Mouse (Mus musculus) megakaryocyte-erythroid progenitor cell, adult 5-6 weeks (primary cell): ENCODE measurements at regions not wholly inside any gene's neighbourhood (a gene's known extent, or its start where the extent isn't known, plus 50 kb on each side); places are given as distances from the start of the nearest gene placed in this dataset.
"Not testable (repeated sequence)": the region's sequence is repeated elsewhere in the genome, so short reads cannot be mapped to it uniquely, and the experiment has no call there.

Experiments used
- ATAC-seq: replicated peaks from 2 replicates; pipeline ENCODE4 v1.8.0; 2016; ENCODE audit warnings: mild to moderate bottlenecking, inconsistent platforms; ENCODE audit not compliant: severe bottlenecking, poor library complexity, low FRiP score, low TSS enrichment

DNA sequence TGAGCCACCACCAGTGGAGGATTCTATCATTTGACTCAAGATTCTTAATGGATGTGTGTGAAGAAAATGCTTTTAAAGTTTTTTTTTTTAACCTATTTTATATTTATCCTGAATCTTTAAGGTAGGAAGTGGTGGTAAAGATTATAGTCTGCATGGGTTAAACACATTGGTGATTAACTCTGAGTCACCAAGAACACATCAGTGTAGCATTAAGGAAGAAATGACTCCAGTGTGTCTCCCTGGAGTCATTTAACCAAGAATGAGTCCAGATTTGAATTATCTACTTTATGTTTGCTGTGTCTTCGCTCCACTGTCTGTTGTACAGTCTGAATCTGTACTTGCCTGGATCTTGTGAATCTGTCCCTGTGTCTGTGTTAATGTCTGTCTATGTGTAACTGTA, 132.2 kb downstream of the Kcnrg start:
- ATAC-seq = no peak

DNA sequence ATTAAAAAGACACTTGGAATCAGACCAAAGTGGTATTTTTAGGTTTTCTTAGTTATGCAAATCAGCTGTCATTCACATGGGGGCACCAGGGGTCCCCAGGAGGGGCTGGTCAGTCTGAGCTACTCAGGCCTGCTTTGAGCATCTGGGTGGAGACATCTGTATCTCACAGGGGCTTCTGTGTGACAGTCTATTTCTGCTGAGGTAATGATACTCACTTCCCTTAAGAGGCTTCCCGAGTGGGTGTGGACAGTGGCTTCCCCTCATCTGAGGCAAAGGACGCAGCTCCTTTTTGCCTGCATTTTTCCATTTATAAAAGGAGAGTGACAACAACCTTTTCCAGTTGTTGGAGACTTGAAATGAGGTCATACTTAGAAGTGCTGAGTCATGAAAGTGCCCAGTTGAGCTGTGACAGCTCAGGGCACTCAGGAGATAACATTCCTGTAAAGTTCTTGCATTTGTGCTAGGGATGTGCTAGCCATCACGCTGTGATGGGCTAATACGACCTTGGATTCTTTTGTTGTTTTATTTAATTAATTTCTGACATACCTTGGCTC, 136.7 kb downstream of the Kcnrg start:
- peak; percentile 44; the same call in 1 of the 2 replicates for ATAC-seq

DNA sequence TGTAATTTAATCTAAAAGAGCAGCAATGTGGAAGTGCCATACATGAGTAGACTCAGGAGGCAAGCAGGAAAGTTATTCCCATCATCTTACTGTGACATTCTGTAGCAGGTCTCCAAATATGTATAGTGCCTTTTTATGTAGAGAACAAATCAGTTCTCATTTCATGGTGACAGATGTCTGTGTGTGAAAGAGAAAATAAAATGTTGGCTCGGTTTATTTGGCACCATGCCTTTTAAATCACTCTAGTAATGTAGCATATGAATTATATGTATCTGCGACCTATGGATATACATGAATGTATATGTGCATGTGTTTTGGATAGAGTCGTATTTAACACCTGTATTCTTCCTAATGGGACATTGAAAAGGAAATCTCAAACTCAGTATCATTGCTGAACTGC, 146.2 kb downstream of the Kcnrg start:
- no peak for ATAC-seq

DNA sequence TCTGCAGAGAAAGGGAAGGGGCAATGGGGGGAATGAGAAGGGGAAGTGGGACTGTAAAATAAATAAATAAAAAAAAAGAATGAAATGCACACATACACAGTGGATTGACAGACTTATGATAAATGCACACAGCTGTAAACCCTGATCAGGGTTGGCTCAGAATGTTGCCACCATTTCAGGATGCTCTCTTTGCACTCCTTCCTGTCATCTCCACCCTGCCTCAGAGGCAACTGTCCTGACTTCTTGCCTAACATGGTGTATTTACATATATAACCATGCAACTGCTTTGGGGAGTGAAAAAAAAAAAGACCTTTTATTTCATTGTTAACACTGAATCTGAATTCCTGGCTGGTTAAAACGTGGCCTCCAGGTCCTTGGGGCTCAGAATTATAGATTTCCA, 149.4 kb downstream of the Kcnrg start:
- 0 out of 2 replicates have a peak, but pooled peaks have one; percentile 18 for ATAC-seq

DNA sequence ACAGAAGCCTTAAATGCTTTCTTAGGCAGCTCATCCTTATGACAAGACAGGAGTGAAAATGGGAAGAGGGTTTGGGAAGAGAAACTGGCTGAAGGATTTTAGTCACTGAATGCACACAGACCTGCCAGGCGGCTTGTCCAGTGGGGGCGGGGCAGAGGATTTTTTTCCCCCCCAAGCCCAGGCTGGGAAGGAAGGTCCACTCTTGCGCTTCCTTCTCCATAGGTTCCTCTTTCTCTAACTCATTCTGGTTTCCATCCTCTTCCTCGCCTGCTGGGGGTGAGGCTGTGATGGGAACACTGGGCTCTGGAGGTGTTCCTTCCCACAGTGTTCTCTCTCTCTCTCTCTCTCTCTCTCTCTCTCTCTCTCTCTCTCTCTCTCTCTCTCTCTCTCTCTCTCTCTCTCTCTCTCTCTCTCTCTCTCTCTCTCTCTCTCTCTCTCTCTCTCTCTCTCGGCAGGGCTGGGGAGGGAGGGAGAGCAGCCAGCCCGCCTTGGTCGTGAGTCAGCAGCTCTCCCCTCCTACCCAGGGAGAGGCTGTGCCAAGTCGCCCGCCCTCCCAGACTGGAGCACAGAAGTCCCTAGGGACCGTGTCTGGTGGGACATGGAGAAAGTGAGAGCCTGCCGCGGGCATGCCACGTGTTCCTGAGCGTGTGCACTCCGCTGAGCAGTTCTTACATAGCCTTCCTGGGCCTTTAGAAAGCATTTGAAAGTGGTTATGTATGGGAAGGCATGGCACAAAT, 150.0 kb downstream of the Kcnrg start:
- peak; percentile 73 for ATAC-seq

DNA sequence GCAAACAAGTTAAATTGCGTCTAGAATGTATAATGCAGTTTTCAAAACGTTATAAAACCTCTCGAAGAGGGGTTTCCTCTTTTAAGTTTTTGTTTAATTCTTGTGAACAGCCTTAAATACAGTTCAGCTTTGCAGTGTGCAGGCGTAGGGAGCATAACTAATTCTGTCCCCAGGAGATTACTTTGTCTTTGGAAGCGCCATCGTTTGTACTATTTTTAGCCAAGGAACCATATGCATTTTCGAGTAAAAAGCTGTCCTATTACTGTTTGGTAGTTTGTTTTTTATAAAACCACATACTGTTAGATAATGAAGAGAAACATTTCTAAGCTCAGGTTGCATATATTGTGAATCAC, 150.5 kb downstream of the Kcnrg start:
- no peak for ATAC-seq

DNA sequence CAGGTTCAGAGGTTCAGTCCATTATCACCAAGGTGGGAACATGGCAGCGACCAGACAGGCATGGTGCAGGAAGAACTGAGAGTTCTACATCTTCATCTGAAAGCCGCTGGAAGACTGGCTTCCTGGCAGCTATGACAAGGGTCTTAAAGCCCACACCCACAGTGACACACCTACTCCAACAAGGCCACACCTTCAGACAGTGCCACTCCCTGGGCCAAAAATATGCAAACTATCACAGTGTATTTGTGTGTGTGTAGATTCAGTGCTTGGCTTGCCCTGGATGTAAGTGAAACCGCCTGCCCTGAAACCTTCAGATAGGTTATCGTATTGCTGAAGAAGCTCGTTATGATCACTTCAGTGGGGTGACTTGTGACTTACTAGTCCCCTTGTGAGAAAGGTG, 151.3 kb downstream of the Kcnrg start:
- ATAC-seq = no peak

DNA sequence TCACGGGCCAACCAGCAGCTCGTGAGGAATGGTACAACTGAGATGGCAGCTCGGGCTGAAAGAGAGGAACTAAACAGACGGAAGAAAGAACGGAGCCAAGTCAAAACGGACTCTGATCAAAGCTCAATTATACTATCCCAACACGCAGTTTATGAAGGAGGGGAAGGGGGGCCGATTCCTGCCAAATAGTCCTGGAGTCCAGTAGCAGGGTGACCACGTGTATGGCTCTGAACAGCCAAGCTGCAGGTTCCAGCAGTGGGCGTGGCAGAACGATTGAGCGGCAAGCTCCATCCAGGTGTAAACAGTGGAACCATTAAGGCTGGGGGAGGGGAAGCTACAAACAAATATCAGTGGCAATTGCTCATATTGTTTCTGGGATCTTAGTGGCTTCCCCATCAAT, 152.9 kb downstream of the Kcnrg start:
- not testable (repeated sequence) for ATAC-seq

DNA sequence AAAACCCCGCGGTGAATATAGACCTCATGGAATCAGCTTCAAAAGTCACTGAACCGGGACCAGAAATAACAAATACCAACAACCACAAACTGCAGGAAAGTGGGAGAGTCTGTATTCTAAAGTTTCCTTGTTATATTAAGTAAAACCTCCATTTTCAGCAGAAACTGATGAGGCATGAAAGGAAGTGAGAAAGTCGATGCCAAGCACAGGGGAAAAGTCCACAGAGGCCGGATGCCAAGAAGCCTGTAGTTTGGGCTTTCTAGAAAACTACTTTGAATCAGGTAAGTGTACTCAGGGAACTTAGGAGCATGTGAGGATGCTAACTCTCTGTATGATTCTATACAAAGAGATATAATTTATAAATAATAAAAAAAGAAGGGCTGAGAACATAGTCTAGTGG, 154.8 kb downstream of the Kcnrg start:
- no peak for ATAC-seq

DNA sequence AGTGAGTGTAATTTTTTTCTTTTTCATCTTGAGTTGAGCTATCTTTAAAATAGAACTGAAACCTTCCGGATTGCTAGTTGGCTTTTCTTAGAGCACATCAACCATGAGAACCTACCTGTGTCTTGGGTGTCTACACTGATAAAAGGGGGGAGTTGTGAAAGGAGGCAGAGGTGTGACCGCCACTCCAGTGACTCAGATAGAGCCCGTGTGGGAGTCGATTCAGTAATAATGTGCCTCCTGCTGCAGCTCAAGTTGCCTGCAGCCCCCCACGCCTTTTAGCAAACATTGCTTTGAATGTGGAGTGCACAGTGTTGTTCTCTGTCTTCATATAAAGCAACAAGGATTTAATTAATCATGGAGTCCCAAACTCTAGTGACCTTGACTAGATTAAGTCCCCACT, 162.6 kb downstream of the Kcnrg start:
- ATAC-seq = no peak

DNA sequence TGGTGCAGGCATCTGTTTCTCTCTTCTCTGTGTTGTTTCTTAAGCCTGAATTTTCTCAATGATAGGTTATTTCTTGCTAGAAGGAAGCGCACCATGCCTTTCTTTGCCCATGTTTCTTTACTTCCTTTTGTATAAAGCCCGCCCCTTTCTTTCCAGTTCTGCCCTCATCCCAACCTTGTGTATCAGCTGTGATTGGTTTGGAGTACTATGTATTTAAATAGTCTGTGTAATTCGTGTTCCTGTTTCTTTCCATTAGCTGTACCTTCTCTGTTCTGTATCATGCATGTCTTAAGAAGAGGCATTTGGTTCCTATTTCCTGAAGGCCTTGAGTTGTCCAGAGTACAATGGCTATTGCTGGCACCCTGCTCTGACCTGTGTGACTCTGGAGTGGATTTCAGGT, 166.9 kb downstream of the Kcnrg start:
- ATAC-seq = no peak

DNA sequence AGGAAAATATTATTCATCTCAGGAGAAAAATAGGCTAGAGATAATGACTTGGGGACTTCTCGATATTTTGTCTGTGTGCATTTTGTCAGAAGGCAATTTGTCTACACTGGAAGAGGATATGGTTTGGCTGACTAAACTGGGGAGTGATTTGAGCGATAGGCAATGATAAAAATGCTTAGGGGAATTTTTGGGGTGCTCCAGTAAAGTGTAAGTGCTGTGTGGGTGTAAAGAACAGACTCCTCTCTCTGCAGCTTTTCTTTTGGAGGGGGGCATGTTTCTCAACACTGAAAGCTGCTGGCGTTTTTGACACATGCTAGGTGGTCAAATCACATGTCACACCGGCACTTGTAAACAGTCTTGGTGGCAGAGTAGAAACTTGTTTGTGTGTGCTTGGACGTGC, 171.4 kb downstream of the Kcnrg start:
- ATAC-seq = no peak

DNA sequence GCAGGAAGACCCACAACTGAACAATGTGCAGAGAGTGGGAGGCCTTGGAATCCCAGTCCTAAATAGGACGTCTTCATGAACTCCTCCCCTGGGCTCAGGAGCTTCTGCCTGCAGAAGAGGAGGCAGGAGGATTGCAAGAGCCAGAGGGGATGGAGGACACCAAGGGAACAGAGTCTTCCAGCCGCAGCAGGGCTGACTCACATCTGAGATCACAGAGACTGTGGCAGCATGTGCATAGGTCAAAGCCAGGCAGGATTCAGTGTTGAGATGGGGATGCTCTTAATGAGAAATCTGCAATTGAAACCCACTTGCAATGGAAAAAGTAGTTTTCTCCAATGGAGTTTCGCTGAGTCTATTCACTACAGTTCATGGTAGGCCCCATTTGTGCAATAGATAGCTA, 175.9 kb downstream of the Kcnrg start:
- ATAC-seq = no peak

DNA sequence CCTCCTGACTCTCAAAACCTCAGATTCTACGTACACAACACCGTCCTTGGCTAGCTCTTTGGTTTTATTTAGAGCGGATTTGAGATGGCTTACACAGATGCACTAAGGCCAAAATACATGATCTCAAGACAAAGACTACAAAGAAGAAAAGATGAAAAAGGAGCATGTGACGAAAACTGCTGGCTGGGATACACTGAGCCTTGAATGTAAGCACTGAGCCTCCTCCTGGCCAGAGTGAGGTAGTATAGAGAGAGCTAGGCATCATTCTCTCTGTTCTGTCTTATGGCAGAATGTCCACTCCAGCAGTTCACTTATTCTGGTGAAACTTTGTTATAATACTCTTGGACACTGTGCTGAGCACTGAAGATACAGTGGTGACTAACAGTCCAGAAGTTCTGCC, 177.4 kb downstream of the Kcnrg start:
- no peak for ATAC-seq

DNA sequence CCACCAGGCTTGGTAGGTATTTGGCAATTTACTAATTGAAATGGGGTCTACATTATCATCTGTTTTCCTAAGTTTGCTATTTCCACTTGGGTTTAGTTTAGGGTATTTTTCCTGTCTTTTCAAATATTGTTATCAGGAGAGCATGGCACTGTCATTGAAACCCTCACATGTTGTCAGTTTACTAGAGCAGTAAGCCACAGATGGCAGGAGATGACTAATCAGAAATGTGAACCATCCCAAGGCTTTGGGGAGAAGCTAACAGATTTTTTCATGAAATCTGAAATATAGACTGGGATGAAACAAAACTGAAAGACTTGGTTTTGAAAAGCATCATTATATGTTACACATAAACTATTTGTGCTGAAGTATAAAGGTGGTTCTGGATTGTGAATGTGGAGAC, 178.8 kb downstream of the Kcnrg start:
- ATAC-seq = no peak

DNA sequence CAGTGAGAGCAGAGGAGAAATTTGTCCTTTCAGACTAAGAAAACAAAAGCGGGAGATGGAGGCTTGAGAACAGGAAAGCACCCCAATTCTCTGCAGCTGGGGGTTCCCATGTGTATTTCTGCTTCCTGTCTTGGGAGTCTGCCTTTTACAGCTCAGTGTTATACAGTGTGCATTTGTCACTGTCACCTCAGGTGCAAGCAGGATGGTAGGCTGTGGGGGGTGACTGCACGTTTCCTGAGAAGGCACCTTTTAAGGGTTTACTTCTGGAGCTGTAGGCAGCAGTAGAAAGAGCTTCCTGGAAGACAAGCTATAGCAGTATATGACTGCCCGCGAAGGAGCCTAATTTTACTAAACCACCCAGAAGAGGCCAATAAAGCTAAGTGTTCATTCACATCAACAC, 180.5 kb downstream of the Kcnrg start:
- no peak for ATAC-seq

DNA sequence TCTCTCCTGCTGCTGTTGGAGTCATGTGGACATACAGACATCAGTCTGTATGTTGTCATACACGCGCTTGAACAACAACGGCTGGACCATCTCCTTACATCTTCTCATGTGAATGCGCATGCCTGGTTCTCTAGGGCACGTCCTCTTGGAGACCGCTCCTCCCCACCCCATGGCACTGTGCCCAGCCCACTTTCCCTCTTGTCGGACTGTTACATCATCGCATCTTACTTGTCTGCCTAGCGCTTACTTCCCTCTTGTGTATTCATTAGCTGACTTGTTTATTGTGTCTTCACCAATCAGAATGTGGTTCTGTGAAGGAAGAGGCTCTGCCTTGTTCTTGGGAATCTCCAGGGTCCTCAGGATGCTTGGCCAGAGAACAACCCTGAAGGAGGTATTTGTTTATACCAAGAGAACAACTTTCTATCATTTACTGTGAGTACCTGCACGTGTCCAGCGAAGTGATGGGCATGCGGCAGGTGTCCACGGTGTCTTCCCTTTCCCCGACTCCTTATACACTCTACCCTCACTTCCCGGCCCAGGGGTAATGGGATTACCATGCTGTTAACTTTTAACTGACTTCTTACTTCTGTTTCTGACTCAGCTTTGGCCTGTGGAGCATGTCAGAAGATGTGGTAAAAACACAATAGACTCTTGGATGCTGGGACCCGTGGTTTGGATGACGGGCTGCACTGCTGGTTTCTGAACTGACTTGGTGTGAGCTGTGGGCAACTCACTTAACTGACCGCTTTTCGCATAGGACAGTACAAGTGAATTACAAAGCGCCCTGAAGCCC, 181.9 kb downstream of the Kcnrg start:
- ATAC-seq = no peak

DNA sequence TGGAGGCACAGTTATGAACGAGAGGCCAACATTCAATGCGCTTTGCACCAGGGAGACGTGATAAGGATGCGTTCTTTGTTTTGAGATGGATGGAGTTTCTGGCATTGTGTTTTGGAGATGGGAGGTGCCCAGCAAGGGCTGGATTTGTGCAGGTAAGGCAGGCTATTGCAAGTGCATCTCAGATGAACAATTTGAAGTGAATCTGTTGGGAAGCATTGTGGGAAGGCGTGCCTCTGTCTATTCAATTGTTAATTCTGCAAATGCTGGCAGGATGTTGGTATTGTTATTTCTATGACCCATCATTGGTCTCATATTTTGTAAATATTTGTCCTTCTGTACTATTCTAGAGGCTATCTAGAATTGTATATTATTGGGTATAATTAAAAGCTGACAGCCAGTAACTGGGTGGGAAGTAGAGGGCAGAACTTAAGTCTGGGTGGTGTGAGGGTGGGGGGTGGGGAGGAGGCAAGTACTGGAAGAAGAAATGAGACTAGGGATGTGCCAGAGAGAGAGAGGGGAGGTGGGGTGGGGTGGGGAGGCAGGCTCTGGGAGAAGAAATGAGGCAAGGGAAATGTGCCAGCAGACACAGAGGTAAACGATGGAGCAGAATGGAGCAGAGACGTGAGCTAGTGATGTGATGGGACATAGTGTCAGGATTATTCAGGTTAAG, 188.9 kb downstream of the Kcnrg start:
- no peak for ATAC-seq

DNA sequence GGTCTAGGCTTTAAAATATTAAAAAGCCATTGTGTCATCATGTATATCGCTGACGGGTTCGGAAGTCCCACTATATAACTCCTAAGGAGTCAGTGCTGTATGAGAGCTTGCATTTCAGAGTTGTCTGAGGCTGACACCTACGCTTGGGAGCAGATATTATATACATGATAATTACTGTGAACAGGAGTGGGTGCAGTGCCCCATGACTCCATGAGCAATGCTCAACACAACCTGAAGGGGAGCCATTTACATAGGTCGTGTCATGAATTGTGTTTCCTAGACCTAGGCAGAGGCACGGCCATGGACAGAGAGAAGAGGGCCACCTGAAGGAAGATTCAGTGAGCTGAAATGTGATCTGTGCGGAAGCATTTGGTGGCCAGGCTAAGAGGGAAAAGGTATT, 189.4 kb downstream of the Kcnrg start:
- no peak for ATAC-seq

DNA sequence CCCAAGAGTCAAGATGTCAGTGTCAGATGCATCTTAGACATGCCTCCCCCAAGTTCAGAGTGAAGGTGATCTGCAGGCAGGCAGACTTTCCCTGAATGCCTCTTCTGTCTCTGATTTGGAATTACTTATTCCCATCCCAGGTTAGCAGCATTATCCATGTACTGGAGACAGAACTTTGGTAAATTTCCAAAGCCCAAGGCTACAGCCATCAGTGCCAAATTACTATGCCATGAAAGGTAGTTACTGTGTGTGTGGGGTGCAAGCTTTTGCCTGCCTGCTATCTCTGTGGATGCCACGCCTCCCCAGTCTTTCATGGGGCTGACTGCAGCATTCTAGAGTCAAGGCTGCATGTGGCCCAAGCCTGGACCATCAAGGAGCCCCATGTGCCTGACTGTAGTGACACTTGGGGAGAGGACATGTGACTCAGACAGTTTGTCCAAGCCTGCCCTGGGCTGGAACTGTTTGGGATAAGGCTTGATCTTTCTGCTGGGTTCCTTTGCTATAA, 196.2 kb downstream of the Kcnrg start:
- ATAC-seq = no peak
